ENCODE assay signal across 20 mouse cellular contexts in genomic region chr15:21223006-21223405, GRCm38 (mm10).
"Had no signal": no experiment of that assay in that cellular context is flagged by ENCODE, and none has a peak within 500 bp of the region (broad histone marks: within the 10 kb centered on the region; RNA-seq: fewer than 3 reads in every experiment).

No protein-coding gene starts in this region.

- DNase-seq: kidney, adult 18-20 months; kidney, adult 9 months; kidney, postnatal 14 days; layer of hippocampus, adult 9-11 months; liver; lung, adult 18-20 months; lung, postnatal 10 days; lung, postnatal 36 days; thymus, adult 18-20 months; thymus, postnatal 36 days had no signal

- H3K27me3 ChIP-seq: limb, embryonic 13.5 days; liver, embryonic 12.5 days; liver, embryonic 15.5 days; lung, embryonic 15.5 days; megakaryocyte, embryonic 14.5 days had no signal

- H3K4me2 ChIP-seq: limb, embryonic 13.5 days; liver, embryonic 12.5 days; liver, embryonic 15.5 days; lung, embryonic 15.5 days; midbrain, embryonic 11.5 days had no signal

- H3K9ac ChIP-seq: limb, embryonic 13.5 days; liver, embryonic 12.5 days; liver, embryonic 15.5 days; lung, embryonic 15.5 days had no signal

- H3K27ac ChIP-seq: layer of hippocampus, adult 2 months; limb, embryonic 10.5 days; limb, embryonic 13.5 days; liver, embryonic 12.5 days; liver, embryonic 15.5 days; lung, embryonic 15.5 days had no signal

- ATAC-seq: intestine, embryonic 16.5 days; liver, embryonic 12.5 days had no signal

- H3K4me1 ChIP-seq: limb, embryonic 10.5 days; limb, embryonic 13.5 days; liver, embryonic 12.5 days; liver, embryonic 15.5 days; lung, embryonic 15.5 days; megakaryocyte, embryonic 14.5 days had no signal

- H3K4me3 ChIP-seq: layer of hippocampus, adult 2 months; limb, embryonic 10.5 days; limb, embryonic 13.5 days; liver, embryonic 12.5 days; liver, embryonic 15.5 days; lung, embryonic 15.5 days; megakaryocyte, embryonic 14.5 days; myocyte had no signal

- H3K36me3 ChIP-seq: limb, embryonic 10.5 days; limb, embryonic 13.5 days; liver, embryonic 12.5 days; liver, embryonic 15.5 days; lung, embryonic 15.5 days had no signal

- H3K9me3 ChIP-seq: limb, embryonic 10.5 days; limb, embryonic 13.5 days; liver, embryonic 12.5 days; liver, embryonic 15.5 days; lung, embryonic 15.5 days; megakaryocyte, embryonic 14.5 days had no signal
